Mouse (Mus musculus) heart, postnatal 0 days (tissue): Measurements from ENCODE around the gene Nup153.

Experiments used
- CTCF ChIP-seq: IDR thresholded peaks from 2 replicates; pipeline ENCODE4 v1.5.1; 2016; ENCODE audit warnings: antibody characterized with exemption, control low read depth, low read depth
- EP300 ChIP-seq: IDR thresholded peaks from 2 replicates; pipeline ENCODE4 v1.6.1; 2016; ENCODE audit warnings: antibody characterized with exemption, low read depth

DNA sequence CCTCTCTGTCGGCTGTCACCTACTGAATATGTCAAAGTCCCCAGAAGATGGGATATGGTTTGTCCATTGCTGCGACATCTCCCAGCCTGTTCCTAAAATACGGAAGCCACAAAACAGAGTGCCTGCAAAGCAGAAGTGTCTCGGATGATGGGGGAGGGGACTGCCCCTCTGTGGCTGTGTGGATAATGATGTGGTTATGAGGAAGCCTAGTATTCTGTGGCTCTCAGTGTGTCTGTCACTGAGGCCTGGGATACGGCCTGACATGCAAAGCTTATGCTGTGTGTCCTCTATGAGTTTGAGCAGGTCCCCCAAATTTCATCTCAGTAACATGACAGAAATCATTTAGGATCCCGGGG, 93.6 kb downstream of the Nup153 start:
- TF ChIP-seq CTCF = no peak
- TF ChIP-seq EP300 = no peak
